ENCODE assay signal across 15 mouse cellular contexts in genomic region chr2:91629682-91630081, GRCm38 (mm10). TPM values are rescaled to one million over a fixed set of nuclear protein-coding genes. Genes with fewer than 3 reads are reported as not detected.
A peak's percentile ranks its signal among the peaks of the same experiment; 100 is the strongest.
DNase-seq lines count a peak whose midpoint lies in the region; ATAC-seq and TF ChIP-seq lines count a peak whose summit lies in the region.
"Had no signal": no experiment of that assay in that cellular context is flagged by ENCODE, and none has a peak within 500 bp of the region (broad histone marks: within the 10 kb centered on the region; RNA-seq: fewer than 3 reads in every experiment).

No protein-coding gene starts in this region.

- TF ChIP-seq EP300 in liver, postnatal 0 days (IDR thresholded peaks at IDR 0.05; ENCODE audit: low read depth): no peak
- no peak for TF ChIP-seq EP300 in MEL (IDR thresholded peaks at IDR 0.05; ENCODE audit: low read depth in 1 of 2, low read length in 2 of 2)

- peak; percentile 29 for TF ChIP-seq CTCF in liver, postnatal 0 days (IDR thresholded peaks at IDR 0.05; ENCODE audit: low read depth)
- peak in 2 of 3 experiments; percentile 11 to 17; a peak in 2 of 6 replicates for TF ChIP-seq CTCF in MEL (IDR thresholded peaks at IDR 0.05 in 2 of 3, conservative IDR thresholded peaks at IDR 0.05 in 1 of 3; ENCODE audit: control insufficient read depth in 1 of 3, insufficient read depth in 1 of 3, low read depth in 2 of 3, low read length in 3 of 3, poor library complexity in 1 of 3, severe bottlenecking in 1 of 3)

- H3K36me3 ChIP-seq in liver, postnatal 0 days (replicated peaks; ENCODE audit: insufficient read depth, low read length): peaks cover 14% of the 10 kb centered on the region
- no peaks in the 10 kb centered on the region for H3K36me3 ChIP-seq in liver, embryonic 11.5 days (ENCODE audit: control insufficient read depth, insufficient read depth, low read length)
- H3K36me3 ChIP-seq in MEL (ENCODE audit: control insufficient read depth in 1 of 2, insufficient read depth in 2 of 2, low read length in 2 of 2): peaks cover 0 to 4% of the 10 kb centered on the region in 2 experiments; a peak in 2 of 4 replicates

- no peaks in the 10 kb centered on the region for H3K79me2 ChIP-seq in MEL (ENCODE audit: control insufficient read depth, insufficient read depth, low read length, poor library complexity)

- no peak for TF ChIP-seq POLR2A in MEL (IDR thresholded peaks at IDR 0.05; ENCODE audit: control insufficient read depth in 1 of 2, insufficient read depth in 1 of 2, low read depth in 1 of 2, low read length in 2 of 2, poor library complexity in 1 of 2)

- ATAC-seq in frontal cortex, adult (ENCODE audit: low TSS enrichment): peak; percentile 92
- ATAC-seq in liver, postnatal 0 days: no peak
- ATAC-seq in liver, embryonic 11.5 days (replicated peaks; ENCODE audit: low FRiP score): no peak
- no peak for ATAC-seq in erythroblast, adult 5-6 weeks (replicated peaks; ENCODE audit: low FRiP score, poor library complexity, severe bottlenecking)
- ATAC-seq: inflammation-experienced regulatory T-cells, adult 6 months had no signal

- no peaks in the 10 kb centered on the region for H3K27me3 ChIP-seq in liver, postnatal 0 days (ENCODE audit: insufficient read depth, low read length)
- H3K27me3 ChIP-seq in liver, embryonic 11.5 days (replicated peaks; ENCODE audit: control insufficient read depth, insufficient read depth, low read length): no peaks in the 10 kb centered on the region
- no peaks in the 10 kb centered on the region for H3K27me3 ChIP-seq in MEL (ENCODE audit: control insufficient read depth in 1 of 2, insufficient read depth in 2 of 2, low read length in 2 of 2)
- H3K27me3 ChIP-seq: liver, embryonic 13.5 days had no signal

- no peaks in the 10 kb centered on the region for H3K9me3 ChIP-seq in liver, postnatal 0 days (ENCODE audit: low read length)
- no peaks in the 10 kb centered on the region for H3K9me3 ChIP-seq in liver, embryonic 11.5 days (ENCODE audit: control insufficient read depth, low read length)
- no peaks in the 10 kb centered on the region for H3K9me3 ChIP-seq in MEL (replicated peaks; ENCODE audit: insufficient read depth, low read length)
- H3K9me3 ChIP-seq: liver, embryonic 13.5 days had no signal

- no peak overlapping the region for H3K4me3 ChIP-seq in liver, postnatal 0 days (ENCODE audit: low read depth, low read length)
- H3K4me3 ChIP-seq in liver, embryonic 11.5 days (ENCODE audit: low read depth, low read length): no peak overlapping the region
- H3K4me3 ChIP-seq in MEL (ENCODE audit: control insufficient read depth in 1 of 2, insufficient read depth in 1 of 2, low read depth in 2 of 2, low read length in 2 of 2): no peak overlapping the region
- H3K4me3 ChIP-seq: erythroblast, embryonic 14.5 days; liver, embryonic 13.5 days had no signal

- no peak for DNase-seq in frontal cortex, postnatal 14 days (ENCODE audit: low spot score in 2 of 2)
- no peak for DNase-seq in liver, postnatal 0 days
- DNase-seq in liver, embryonic 11.5 days (ENCODE audit: low spot score): no peak
- no peak for DNase-seq in MEL (ENCODE audit: low read depth, low spot score)
- DNase-seq in right cerebral cortex, postnatal 25 days: peak; percentile 52
- no peak for DNase-seq in urinary bladder, postnatal 25 days (ENCODE audit: low spot score)
- DNase-seq: cerebellum, adult 18-20 months; heart, postnatal 4 days; kidney, postnatal 14 days; liver, embryonic 13.5 days; midbrain, embryonic 14.5 days had no signal

- H3K9ac ChIP-seq in liver, postnatal 0 days (replicated peaks): no peak overlapping the region
- H3K9ac ChIP-seq in liver, embryonic 11.5 days (ENCODE audit: low read depth, low read length): no peak overlapping the region
- no peak overlapping the region for H3K9ac ChIP-seq in MEL (ENCODE audit: control insufficient read depth, low read depth, low read length, poor library complexity, severe bottlenecking)
- H3K9ac ChIP-seq: liver, embryonic 13.5 days had no signal

- peaks cover 13% of the 10 kb centered on the region for H3K4me1 ChIP-seq in liver, postnatal 0 days (ENCODE audit: insufficient read depth)
- peaks cover 4% of the 10 kb centered on the region for H3K4me1 ChIP-seq in liver, embryonic 11.5 days (replicated peaks; ENCODE audit: control insufficient read depth, insufficient read depth, low read length)
- H3K4me1 ChIP-seq in MEL (ENCODE audit: control insufficient read depth in 1 of 2, insufficient read depth in 2 of 2, low read length in 2 of 2): peaks cover 5 to 6% of the 10 kb centered on the region in 2 experiments

- no peak overlapping the region for H3K4me2 ChIP-seq in liver, postnatal 0 days (ENCODE audit: low read depth, low read length)
- H3K4me2 ChIP-seq in liver, embryonic 11.5 days: no peak overlapping the region
- H3K4me2 ChIP-seq: liver, embryonic 13.5 days had no signal

- 76% methylated on average over 18 of the region's 18 CpGs for WGBS in liver, postnatal 0 days (ENCODE audit: insufficient replicate concordance)
- 75% methylated on average over 18 of the region's 18 CpGs for WGBS in liver, embryonic 11.5 days

- no peak overlapping the region for H3K27ac ChIP-seq in liver, postnatal 0 days (ENCODE audit: low read depth)
- H3K27ac ChIP-seq in liver, embryonic 11.5 days (ENCODE audit: low read depth, low read length): no peak overlapping the region
- H3K27ac ChIP-seq in MEL (ENCODE audit: control insufficient read depth, low read depth, low read length): no peak overlapping the region
- H3K27ac ChIP-seq: liver, embryonic 13.5 days had no signal

- TF ChIP-seq RAD21 in MEL (IDR thresholded peaks at IDR 0.05; ENCODE audit: low read depth, low read length): no peak

TF ChIP-seq in MEL, 35 proteins besides CTCF, POLR2A, EP300 and RAD21:
- no peak for TF ChIP-seq MAX (IDR thresholded peaks at IDR 0.05; ENCODE audit: low read length)

RNA-seq across cellular contexts. Expression of gene F2, which starts 6.5 kb away (rescaled TPM):
- 1,300 and 1,356 TPM in 2 replicates for polyA plus RNA-seq in liver, postnatal 0 days (2015; fragmentation: Nextera tagmentation; extraction: Ambion mirVana)
- polyA plus RNA-seq in liver, embryonic 11.5 days (2014; fragmentation: Nextera tagmentation; extraction: Ambion mirVana): 124 and 136 TPM in 2 replicates
- 0.04 TPM in 1 of 2 replicates, not detected in the other for total RNA-seq in MEL (2012; rRNA removed)
- polyA plus RNA-seq in MEL (2012; ENCODE audit: insufficient read depth in 1 of 2, insufficient read length in 2 of 2, low read depth in 1 of 2, low replicate concordance in 2 of 2, missing spikeins in 1 of 2): under 1 TPM in 1 of 2 experiments, not detected in 1; 0.06 TPM
- not detected in 2 replicates for total RNA-seq in erythroblast, adult 5-6 weeks (2015; ENCODE audit: low replicate concordance)
- not detected in 2 replicates for total RNA-seq in erythroblast, adult 5-6 weeks (2017; ENCODE audit: low replicate concordance)

RNA-seq across cellular contexts. Expression of gene Zfp408, which starts 19.9 kb away (rescaled TPM):
- polyA plus RNA-seq in liver, postnatal 0 days (2015; fragmentation: Nextera tagmentation; extraction: Ambion mirVana): 1.8 and 2.1 TPM in 2 replicates
- polyA plus RNA-seq in liver, embryonic 11.5 days (2014; fragmentation: Nextera tagmentation; extraction: Ambion mirVana): 5.1 and 5.4 TPM in 2 replicates
- 8.6 and 10.4 TPM in 2 replicates for total RNA-seq in MEL (2012; rRNA removed)
- polyA plus RNA-seq in MEL (2012; ENCODE audit: insufficient read depth in 1 of 2, insufficient read length in 2 of 2, low read depth in 1 of 2, low replicate concordance in 2 of 2, missing spikeins in 1 of 2): 10 to 100 TPM in 1 of 2 experiments, not detected in 1; 16.4 TPM
- 0.77 and 1.0 TPM in 2 replicates for total RNA-seq in erythroblast, adult 5-6 weeks (2015; ENCODE audit: low replicate concordance)
- 2.1 and 6.5 TPM in 2 replicates for total RNA-seq in erythroblast, adult 5-6 weeks (2017; ENCODE audit: low replicate concordance)

RNA-seq across cellular contexts. Expression of gene Arhgap1, which starts 20.0 kb away (rescaled TPM):
- polyA plus RNA-seq in liver, postnatal 0 days (2015; fragmentation: Nextera tagmentation; extraction: Ambion mirVana): 27.3 and 28.1 TPM in 2 replicates
- polyA plus RNA-seq in liver, embryonic 11.5 days (2014; fragmentation: Nextera tagmentation; extraction: Ambion mirVana): 99.2 and 100 TPM in 2 replicates
- 21.4 and 23.5 TPM in 2 replicates for total RNA-seq in MEL (2012; rRNA removed)
- 10 to 100 TPM in 1 of 2 experiments, not detected in 1; 40.1 TPM for polyA plus RNA-seq in MEL (2012; ENCODE audit: insufficient read depth in 1 of 2, insufficient read length in 2 of 2, low read depth in 1 of 2, low replicate concordance in 2 of 2, missing spikeins in 1 of 2)
- total RNA-seq in erythroblast, adult 5-6 weeks (2015; ENCODE audit: low replicate concordance): 39.5 and 46.7 TPM in 2 replicates
- 29.9 and 33.3 TPM in 2 replicates for total RNA-seq in erythroblast, adult 5-6 weeks (2017; ENCODE audit: low replicate concordance)

Comparison
In these comparisons a context has a peak if more than half of its experiments do, and no peak if none do; other contexts are left out.
1. RNA of gene F2, which starts 6.5 kb away (polyA plus RNA-seq): 1,300 to 1,356 TPM in liver, postnatal 0 days and 124 to 136 TPM in liver, embryonic 11.5 days; 0.06 TPM in MEL; every median in the first group is over 100 times any median in the second.